Mouse (Mus musculus) ES-E14 (cell line): Measurements from ENCODE around the gene Tgif2.

Experiments
- CHD2 ChIP-seq: IDR thresholded peaks from 2 replicates; pipeline ENCODE4 v1.6.1; 2014; ENCODE audit warnings: mild to moderate bottlenecking, low read depth, low read length, inconsistent platforms
- HCFC1 ChIP-seq: IDR thresholded peaks from 2 replicates; pipeline ENCODE4 v1.6.1; 2012; ENCODE audit warnings: low read length, inconsistent platforms, borderline replicate concordance; ENCODE audit not compliant: insufficient read depth
- MAFK ChIP-seq: IDR thresholded peaks from 2 replicates; pipeline ENCODE4 v1.6.1; 2014; ENCODE audit warnings: mild to moderate bottlenecking, low read depth, low read length, inconsistent platforms; ENCODE audit not compliant: insufficient read depth
- ZC3H11A ChIP-seq: IDR thresholded peaks from 2 replicates; pipeline ENCODE4 v1.6.1; 2012; ENCODE audit warnings: low read depth, mild to moderate bottlenecking, inconsistent platforms, low read length, borderline replicate concordance
- ZNF384 ChIP-seq: IDR thresholded peaks from 2 replicates; pipeline ENCODE4 v1.6.1; 2012; ENCODE audit warnings: low read depth, low read length, inconsistent platforms

- no peak for TF ChIP-seq ZNF384
- no peak; the same call in 1 of the 2 replicates for TF ChIP-seq ZC3H11A
- TF ChIP-seq HCFC1, result no peak
- no peak for TF ChIP-seq CHD2
- TF ChIP-seq MAFK, result no peak
Observed at GRCm38 (mm10) chr2:156873629-156874028, 33.8 kb downstream of the Tgif2 start.
